Comparison of ENCODE assay signal across 23 mouse cellular contexts in the genomic region with DNA sequence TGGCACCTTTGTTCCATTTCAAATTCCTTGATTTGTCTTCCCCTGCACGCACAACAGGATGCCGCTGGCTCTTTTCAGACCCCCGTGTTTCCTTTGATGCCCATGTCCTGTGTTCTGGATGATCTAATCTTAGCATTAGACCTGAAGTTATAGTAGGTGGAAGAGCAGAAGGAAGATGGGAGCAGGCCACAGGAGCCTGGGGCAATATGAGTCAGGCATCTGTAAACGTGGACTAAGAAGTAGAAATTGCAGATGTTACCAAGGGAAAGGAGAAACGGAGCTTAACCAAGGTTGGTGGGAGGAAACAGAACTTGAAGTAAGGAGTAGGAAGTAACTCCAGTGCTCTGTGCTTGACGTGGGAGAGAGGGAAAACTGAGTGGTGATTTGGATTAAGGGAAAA. TPM values are rescaled to one million over a fixed set of nuclear protein-coding genes. Genes with fewer than 3 reads are reported as not detected.
"Had no signal": no experiment of that assay in that cellular context is flagged by ENCODE, and none has a peak within 500 bp of the region (broad histone marks: within the 10 kb centered on the region; RNA-seq: fewer than 3 reads in every experiment).

No protein-coding gene starts in this region.

- ATAC-seq: liver, postnatal 0 days; lung, postnatal 0 days; midbrain, embryonic 13.5 days; midbrain, embryonic 15.5 days had no signal

- H3K9me3 ChIP-seq: liver, embryonic 15.5 days; lung, embryonic 15.5 days; midbrain, embryonic 10.5 days; midbrain, embryonic 13.5 days; midbrain, embryonic 15.5 days; neural tube, embryonic 13.5 days; neural tube, embryonic 15.5 days had no signal

- H3K4me2 ChIP-seq: liver, embryonic 15.5 days; lung, embryonic 15.5 days; midbrain, embryonic 13.5 days; midbrain, embryonic 15.5 days; neural tube, embryonic 13.5 days; neural tube, embryonic 15.5 days had no signal

- H3K9ac ChIP-seq: liver, embryonic 15.5 days; liver, postnatal 0 days; lung, embryonic 15.5 days; midbrain, embryonic 13.5 days; midbrain, embryonic 15.5 days; neural tube, embryonic 13.5 days; neural tube, embryonic 15.5 days had no signal

- DNase-seq: liver, postnatal 0 days; lung, adult 2 months; lung, postnatal 14 days; lung, postnatal 36 days; retina, postnatal 1 day; right cerebral cortex, adult 18-20 months; right cerebral cortex, postnatal 25 days; right cerebral cortex, postnatal 4 days; spleen, adult 18-20 months; thymus, adult 18-20 months; thymus, postnatal 14 days; thymus, postnatal 36 days had no signal

- H3K27me3 ChIP-seq: liver, embryonic 15.5 days; lung, embryonic 15.5 days; midbrain, embryonic 15.5 days; neural tube, embryonic 13.5 days; neural tube, embryonic 15.5 days had no signal

- H3K27ac ChIP-seq: liver, embryonic 15.5 days; lung, embryonic 15.5 days; macrophage; midbrain, embryonic 10.5 days; midbrain, embryonic 13.5 days; midbrain, embryonic 15.5 days; neural tube, embryonic 13.5 days; neural tube, embryonic 15.5 days had no signal

- H3K36me3 ChIP-seq: liver, embryonic 15.5 days; lung, embryonic 15.5 days; midbrain, embryonic 10.5 days; midbrain, embryonic 13.5 days; midbrain, embryonic 15.5 days; neural tube, embryonic 13.5 days; neural tube, embryonic 15.5 days had no signal

- H3K4me3 ChIP-seq: liver, embryonic 15.5 days; lung, embryonic 15.5 days; midbrain, embryonic 10.5 days; midbrain, embryonic 13.5 days; midbrain, embryonic 15.5 days; myocyte; neural tube, embryonic 13.5 days; neural tube, embryonic 15.5 days had no signal

- H3K4me1 ChIP-seq: liver, embryonic 15.5 days; lung, embryonic 15.5 days; midbrain, embryonic 10.5 days; midbrain, embryonic 13.5 days; midbrain, embryonic 15.5 days; neural tube, embryonic 13.5 days; neural tube, embryonic 15.5 days had no signal

RNA-seq across cellular contexts. Expression of gene Epsti1, which starts 57.7 kb away (rescaled TPM):
- polyA plus RNA-seq: midbrain, embryonic 10.5 days; neural tube, embryonic 11.5 days had no signal
